Mouse (Mus musculus) embryonic facial prominence, embryonic 14.5 days (tissue): ENCODE measurements around the gene Hcls1. TPM values are rescaled to one million over a fixed set of nuclear protein-coding genes. Genes with fewer than 3 reads are reported as not detected.

Source experiments
- ATAC-seq: fragments of 200-750 bp; cut with Nextera tagmentation; 2 replicates; pipeline ENCODE4 v1.8.0; 2017; ENCODE audit warnings: low read depth, moderate number of reproducible peaks, moderate TSS enrichment
- DNase-seq: peaks from one replicate; pipeline ENCODE4 v3.0.0-alpha.2; 2015; ENCODE audit warnings: low spot score
- H3K27ac ChIP-seq: fragments of 300-500 bp; sonication (generic); replicated peaks from 2 replicates; pipeline ENCODE4 v1.5.1; 2014; ENCODE audit warnings: low read depth, mild to moderate bottlenecking, low read length, moderate library complexity
- H3K27me3 ChIP-seq: fragments of 300-500 bp; sonication (generic); replicated peaks from 2 replicates; pipeline ENCODE4 v1.6.1; 2014; ENCODE audit warnings: low read length; ENCODE audit not compliant: control insufficient read depth, insufficient read depth
- H3K36me3 ChIP-seq: fragments of 300-500 bp; sonication (generic); 2 replicates; pipeline ENCODE4 v1.6.1; 2014; ENCODE audit warnings: low read length, mixed read lengths; ENCODE audit not compliant: control insufficient read depth, insufficient read depth
- H3K4me1 ChIP-seq: fragments of 300-500 bp; sonication (generic); 2 replicates; pipeline ENCODE4 v1.6.1; 2014; ENCODE audit warnings: antibody characterized with exemption, low read length; ENCODE audit not compliant: control insufficient read depth, insufficient read depth
- H3K4me2 ChIP-seq: fragments of 300-500 bp; sonication (generic); 2 replicates; pipeline ENCODE4 v1.6.1; 2014; ENCODE audit warnings: low read depth, mild to moderate bottlenecking, low read length, moderate library complexity, mixed read lengths
- H3K4me3 ChIP-seq: fragments of 300-500 bp; sonication (generic); 2 replicates; pipeline ENCODE4 v1.5.1; 2014; ENCODE audit warnings: low read depth, mild to moderate bottlenecking, low read length
- H3K9ac ChIP-seq: fragments of 300-500 bp; sonication (generic); 2 replicates; pipeline ENCODE4 v1.6.1; 2014; ENCODE audit warnings: low read depth, mild to moderate bottlenecking, low read length, moderate library complexity, mixed read lengths
- H3K9me3 ChIP-seq: fragments of 300-500 bp; sonication (generic); 2 replicates; pipeline ENCODE4 v1.6.1; 2016; ENCODE audit warnings: low read length; ENCODE audit not compliant: control insufficient read depth
- WGBS: fragments of 180-500 bp; shearing (Covaris S2); extraction: QIAGEN DNeasy Blood & Tissue Kit; methylation state at CpG from one replicate; pipeline ENCODE4 v1.1.7; 2014; 5-methylcytosine and 5-hydroxymethylcytosine counted together
- polyA plus RNA-seq: library from polyadenylated mRNA; unstranded; fragments of >200 nt; fragmentation: Nextera tagmentation; extraction: Ambion mirVana; gene quantifications from 2 replicates; pipeline ENCODE4 v1.2.1, GENCODE M21; 2014

The Hcls1 gene
- polyA plus RNA-seq, 1 experiment from 2014 or later, result 3.9 TPM

DNA sequence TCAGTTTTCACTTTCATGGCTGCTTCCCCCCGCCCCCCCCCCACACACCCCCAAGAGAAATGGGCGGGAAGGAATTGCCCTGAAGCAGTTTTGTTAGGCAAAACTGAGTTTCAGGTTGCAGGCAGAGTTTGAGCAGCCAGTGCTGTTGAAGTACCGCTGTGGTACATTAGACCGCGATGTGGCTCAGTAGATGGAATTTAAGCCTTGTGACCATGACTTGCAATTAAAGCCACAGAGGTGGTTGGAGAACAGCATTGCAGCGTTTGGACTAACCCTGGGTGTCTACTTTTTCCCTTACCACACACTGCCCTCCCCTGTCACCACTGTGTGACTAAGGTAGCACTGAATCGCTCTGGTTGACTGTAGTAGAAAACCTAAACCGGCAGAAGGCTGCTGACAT is 54.7 kb downstream of the Hcls1 start:
- no peaks in the 10 kb centered on the region for H3K9me3 ChIP-seq
- no peak overlapping the region for H3K27ac ChIP-seq
- H3K27me3 ChIP-seq, result no peaks in the 10 kb centered on the region
- no peaks in the 10 kb centered on the region for H3K36me3 ChIP-seq
- H3K4me2 ChIP-seq, result peak overlapping the region; percentile 34
- peak; percentile 75; the same call in 1 of the 2 replicates for ATAC-seq
- DNase-seq, result peak; percentile 75
- 26% methylated on average over 8 of the region's 8 CpGs for WGBS
- H3K4me3 ChIP-seq, result no peak overlapping the region
- peaks cover 6% of the 10 kb centered on the region for H3K4me1 ChIP-seq
- H3K9ac ChIP-seq, result no peak overlapping the region

DNA sequence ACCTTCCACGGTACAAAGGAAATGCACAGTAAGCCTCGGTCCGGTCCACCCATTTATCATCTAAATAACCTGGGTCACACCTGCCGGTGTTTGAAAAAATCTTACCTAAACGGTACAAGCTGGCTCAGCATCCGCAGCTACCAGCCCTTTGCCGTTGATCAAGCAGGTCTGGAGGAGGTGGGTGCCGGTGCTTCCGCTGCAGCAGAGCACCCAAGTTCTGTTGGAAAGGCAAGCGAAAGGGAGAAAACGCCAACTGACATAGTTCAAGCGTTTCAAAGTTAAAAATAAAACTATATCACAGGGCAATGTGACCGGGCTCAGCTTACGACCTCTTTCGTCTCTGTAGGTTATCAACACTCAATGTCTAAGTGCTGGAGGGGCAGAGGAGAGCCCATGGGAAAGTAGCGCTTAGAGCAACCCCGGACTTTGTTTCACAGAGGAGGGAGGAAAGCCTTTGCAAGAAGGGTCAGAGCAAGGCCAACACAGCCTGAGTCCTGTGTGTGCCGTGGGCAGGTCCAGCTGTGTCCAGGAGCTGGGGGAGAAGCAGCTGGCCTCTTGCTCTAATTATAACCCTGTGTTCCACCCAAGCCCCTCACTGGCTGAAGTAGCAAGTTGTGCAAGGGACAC is 55.3 kb downstream of the Hcls1 start, which contains the start of gene Fbxo40:
Gene Fbxo40, minus strand, starts transcription at position 469 of the 627 bp plus-strand sequence.
- WGBS, result 60% methylated on average over 18 of the region's 18 CpGs
- Histone ChIP-seq H3K9ac (no peak within 1 kb of the TSS), H3K36me3 (no peaks in the 10 kb centered on the region), H3K9me3 (no peaks in the 10 kb centered on the region), H3K4me3 (no peak within 1 kb of the TSS), H3K27me3 (no peaks in the 10 kb centered on the region), H3K4me2 (peak within 1 kb of the TSS; percentile 34), H3K4me1 (peaks cover 6% of the 10 kb centered on the region), H3K27ac (no peak within 1 kb of the TSS)
- peak; percentile 19 for DNase-seq
- ATAC-seq, result 0 out of 2 replicates have a peak, but pooled peaks have one; percentile 16

DNA sequence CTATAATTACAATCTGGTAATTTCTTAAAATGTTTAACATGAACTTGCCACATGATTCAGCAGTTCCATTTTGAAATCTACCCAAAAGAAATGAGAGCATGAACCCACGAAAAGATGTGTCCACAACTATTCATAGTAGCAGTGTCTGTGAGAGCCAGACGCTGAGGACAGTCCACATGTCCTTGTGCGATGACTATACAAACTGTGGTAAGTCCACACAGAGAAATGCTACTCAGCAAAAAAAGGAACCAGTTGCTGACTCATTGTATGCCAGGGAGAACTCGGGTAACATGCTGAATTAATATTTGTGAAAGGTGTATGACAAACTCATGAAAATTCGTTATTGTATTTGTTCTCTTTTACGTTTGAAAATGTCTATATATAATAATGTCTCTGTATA is 62.9 kb downstream of the Hcls1 start:
- Histone ChIP-seq H3K27me3 (no peaks in the 10 kb centered on the region), H3K9ac (no peak overlapping the region), H3K9me3 (no peaks in the 10 kb centered on the region), H3K4me1 (no peaks in the 10 kb centered on the region), H3K36me3 (no peaks in the 10 kb centered on the region), H3K4me2 (no peak overlapping the region), H3K4me3 (no peak overlapping the region), H3K27ac (no peak overlapping the region)
- DNase-seq, result no peak
- 78% methylated on average over 6 of the region's 6 CpGs for WGBS
- no peak for ATAC-seq

DNA sequence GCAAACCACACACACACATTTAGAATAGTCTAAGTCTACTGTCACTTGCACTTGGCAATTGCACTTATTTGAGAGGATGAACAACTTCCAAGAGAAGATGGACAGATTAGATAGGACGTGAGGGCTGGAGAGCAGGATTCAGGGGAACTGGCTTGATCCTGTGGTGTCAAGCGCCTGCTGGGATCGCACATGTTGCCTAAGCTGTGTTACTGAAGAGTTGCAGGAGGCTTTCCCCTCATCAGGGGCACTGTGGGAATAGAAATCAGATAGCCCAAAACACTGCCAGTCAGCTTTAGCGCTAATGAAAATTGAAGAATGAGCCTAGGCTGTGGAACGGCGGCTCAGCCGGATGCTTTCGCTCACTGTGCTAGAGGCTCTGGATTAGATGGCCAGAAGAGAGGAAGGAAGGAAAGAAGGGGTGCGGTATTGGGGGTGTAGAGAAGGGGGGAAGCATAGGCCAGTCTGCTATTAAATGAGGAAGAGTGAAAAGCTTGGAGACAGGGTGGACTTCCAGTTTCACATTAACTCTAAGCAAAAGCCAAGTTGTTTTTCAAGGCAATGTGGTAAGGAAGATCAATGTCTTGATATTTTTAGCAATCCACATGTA is 64.7 kb downstream of the Hcls1 start:
- Histone ChIP-seq H3K36me3 (no peaks in the 10 kb centered on the region), H3K9ac (no peak overlapping the region), H3K27me3 (no peaks in the 10 kb centered on the region), H3K9me3 (no peaks in the 10 kb centered on the region), H3K4me2 (no peak overlapping the region), H3K27ac (no peak overlapping the region), H3K4me3 (no peak overlapping the region), H3K4me1 (no peaks in the 10 kb centered on the region)
- whole genome bisulfite sequencing, result 72% methylated on average over 9 of the region's 9 CpGs
- no peak for ATAC-seq
- DNase-seq, result no peak

DNA sequence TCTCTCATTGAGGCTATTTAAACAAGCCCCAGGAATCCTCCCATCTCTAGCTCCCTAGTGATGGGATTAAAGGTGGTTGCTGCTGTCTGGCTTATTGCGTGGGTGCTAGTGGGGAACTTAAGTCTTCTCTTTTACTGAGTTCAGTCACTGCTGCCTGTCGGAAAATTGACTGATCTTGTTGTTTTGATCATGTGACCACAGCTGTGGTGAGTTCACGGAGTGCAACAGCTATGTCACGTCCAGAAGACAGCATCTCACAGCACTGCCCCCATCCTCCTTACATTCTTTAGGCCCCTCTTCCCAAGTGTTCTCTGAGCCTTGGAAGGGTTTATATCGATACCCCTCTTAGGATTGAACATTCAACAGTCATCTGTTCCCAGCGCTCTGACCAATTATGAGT is 74.5 kb downstream of the Hcls1 start:
- ATAC-seq (no peak), DNase-seq (no peak)
- H3K9me3 ChIP-seq, result no peaks in the 10 kb centered on the region
- no peaks in the 10 kb centered on the region for H3K27me3 ChIP-seq
- no peak overlapping the region for H3K9ac ChIP-seq
- no peak overlapping the region for H3K4me3 ChIP-seq
- no peak overlapping the region for H3K27ac ChIP-seq
- H3K36me3 ChIP-seq, result no peaks in the 10 kb centered on the region
- H3K4me2 ChIP-seq, result no peak overlapping the region
- WGBS, result 64% methylated on average over 6 of the region's 6 CpGs
- H3K4me1 ChIP-seq, result no peaks in the 10 kb centered on the region

DNA sequence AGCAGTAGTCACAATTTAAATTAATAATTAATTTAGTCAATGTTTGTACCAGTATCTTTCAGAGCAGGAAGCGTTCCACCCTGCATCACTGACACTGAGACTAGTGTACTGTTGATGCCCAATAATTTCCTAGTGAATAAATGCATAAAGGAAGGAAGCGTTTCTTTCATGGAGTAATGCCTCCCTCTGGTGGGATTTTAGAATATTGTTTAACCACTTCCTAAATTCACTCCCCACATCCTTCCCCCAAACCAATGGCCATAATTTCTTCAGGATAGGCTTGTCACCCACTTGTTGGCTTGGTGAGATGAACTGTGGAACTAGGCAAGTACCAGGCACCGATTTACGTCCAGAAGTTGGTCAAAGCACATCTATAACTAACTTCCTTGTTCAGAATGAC is 75.6 kb downstream of the Hcls1 start:
- Histone ChIP-seq H3K27me3 (no peaks in the 10 kb centered on the region), H3K4me1 (no peaks in the 10 kb centered on the region), H3K4me3 (no peak overlapping the region), H3K36me3 (peaks cover 4% of the 10 kb centered on the region; the same call in 1 of the 2 replicates), H3K4me2 (peak overlapping the region; percentile 91), H3K27ac (no peak overlapping the region), H3K9ac (no peak overlapping the region), H3K9me3 (no peaks in the 10 kb centered on the region)
- DNase-seq (peak; percentile 67), ATAC-seq (peak; percentile 61; the same call in 1 of the 2 replicates)
- 60% methylated on average over 4 of the region's 4 CpGs for WGBS

DNA sequence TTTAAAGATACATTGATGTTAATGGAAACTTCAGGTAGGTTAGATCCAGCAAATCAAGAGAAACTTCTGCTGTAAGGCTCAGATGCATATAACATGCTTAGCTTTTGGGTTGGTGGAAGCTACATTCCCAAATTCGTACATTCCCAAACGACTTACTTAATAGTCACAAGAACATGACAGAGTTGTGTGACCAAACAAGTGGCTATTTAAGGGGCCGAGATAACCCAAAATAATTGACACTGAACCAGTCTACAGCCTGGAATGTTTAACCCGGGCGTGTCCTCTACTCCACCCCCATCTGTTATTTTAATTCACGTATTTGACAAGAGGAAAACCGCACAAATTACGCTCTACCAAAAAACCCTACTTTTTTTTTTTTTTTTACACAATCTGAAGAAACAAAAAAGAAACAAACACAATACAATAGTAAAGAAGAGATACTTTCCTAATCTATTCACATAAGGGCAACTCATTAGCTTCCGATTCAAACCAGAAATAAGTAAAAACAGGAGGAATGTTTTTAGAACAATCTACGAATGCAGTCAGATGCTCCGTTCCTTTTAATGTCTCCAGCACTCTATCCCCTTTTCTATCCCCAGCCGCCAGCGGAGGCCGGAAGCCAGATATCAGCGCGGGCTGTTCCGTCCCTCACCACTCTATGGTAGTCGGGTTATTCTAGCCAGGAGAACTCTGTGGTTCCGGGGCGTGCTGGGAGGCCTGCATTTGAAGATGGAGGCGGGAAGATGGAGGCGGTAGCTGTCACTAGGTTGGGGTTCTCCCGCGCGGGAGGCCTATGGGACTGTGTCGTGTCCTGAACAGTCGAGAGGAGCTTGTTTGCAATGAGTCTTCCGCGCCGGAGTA is 76.5 kb downstream of the Hcls1 start, which contains the start of gene Polq:
Gene Polq, plus strand, starts transcription at position 726 of the 861 bp plus-strand sequence.
- Histone ChIP-seq H3K27ac (0 out of 2 replicates have a peak within 1 kb of the TSS, but pooled peaks have one; percentile 13), H3K4me1 (no peaks in the 10 kb centered on the region), H3K27me3 (no peaks in the 10 kb centered on the region), H3K9ac (peak within 1 kb of the TSS; percentile 76), H3K9me3 (no peaks in the 10 kb centered on the region), H3K36me3 (peaks cover 4% of the 10 kb centered on the region; the same call in 1 of the 2 replicates), H3K4me2 (peak within 1 kb of the TSS; percentile 91), H3K4me3 (peak within 1 kb of the TSS; percentile 83)
- ATAC-seq, result peak; percentile 99
- 5% methylated on average over 30 of the region's 30 CpGs for WGBS
- peak; percentile 97 for DNase-seq

DNA sequence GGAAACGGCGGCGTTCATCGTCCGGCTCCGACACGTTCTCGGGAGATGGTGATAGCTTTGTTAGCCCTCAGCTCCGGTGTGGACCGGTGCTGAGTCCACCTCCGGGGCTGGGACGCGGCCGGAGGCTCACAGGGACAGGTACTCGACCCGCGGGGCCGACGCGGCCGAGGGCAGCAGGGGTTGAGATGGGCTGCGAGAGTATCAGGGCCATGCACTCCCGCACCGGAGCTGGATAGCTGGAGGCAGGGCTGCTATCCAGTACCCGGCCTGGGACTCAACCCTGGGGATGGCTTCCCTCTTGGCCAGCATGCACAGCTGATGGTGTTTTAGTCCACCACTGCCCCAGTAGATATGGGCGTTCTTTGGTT is 77.1 kb downstream of the Hcls1 start:
- WGBS, result 0% methylated on average over 26 of the region's 26 CpGs
- Histone ChIP-seq H3K27me3 (no peaks in the 10 kb centered on the region), H3K4me1 (no peaks in the 10 kb centered on the region), H3K9me3 (no peaks in the 10 kb centered on the region), H3K9ac (peak overlapping the region; percentile 76), H3K4me2 (peak overlapping the region; percentile 91), H3K27ac (no peak overlapping the region), H3K36me3 (peaks cover 4% of the 10 kb centered on the region; the same call in 1 of the 2 replicates), H3K4me3 (peak overlapping the region; percentile 83)
- no peak for ATAC-seq
- no peak for DNase-seq
